Comparison of ENCODE assay signal across 9 mouse cellular contexts in the genomic region with DNA sequence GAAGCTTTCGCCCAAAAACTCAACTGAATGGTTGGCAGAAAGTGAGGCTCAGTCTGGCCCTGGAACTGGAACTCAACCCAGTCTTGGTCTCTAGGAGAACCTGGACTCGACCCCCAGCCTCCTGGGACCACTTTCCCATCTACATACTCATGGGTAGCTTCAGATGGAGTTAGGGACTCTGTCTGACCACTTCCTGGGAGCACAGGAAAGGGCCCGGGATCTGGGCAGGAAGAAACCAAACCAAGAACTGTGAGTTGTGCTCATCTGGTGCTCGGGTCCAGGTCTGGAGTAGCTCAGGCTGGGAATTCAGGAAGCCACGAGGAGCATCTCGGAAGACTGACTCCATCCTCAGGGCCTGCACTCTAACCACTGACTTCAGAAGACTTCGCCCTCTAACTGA. TPM values are rescaled to one million over a fixed set of nuclear protein-coding genes. Genes with fewer than 3 reads are reported as not detected.
A peak's percentile ranks its signal among the peaks of the same experiment; 100 is the strongest.
DNase-seq lines count a peak whose midpoint lies in the region; ATAC-seq and TF ChIP-seq lines count a peak whose summit lies in the region.
"Had no signal": no experiment of that assay in that cellular context is flagged by ENCODE, and none has a peak within 500 bp of the region (broad histone marks: within the 10 kb centered on the region; RNA-seq: fewer than 3 reads in every experiment).

No protein-coding gene starts in this region.

- 85% methylated on average over 7 of the region's 7 CpGs for WGBS in neural tube, embryonic 11.5 days
- 74% methylated on average over 7 of the region's 7 CpGs for WGBS in limb, embryonic 15.5 days

- ATAC-seq in neural tube, embryonic 11.5 days (ENCODE audit: insufficient read depth, low FRiP score, low TSS enrichment): no peak
- no peak for ATAC-seq in limb, embryonic 15.5 days (ENCODE audit: insufficient number of reproducible peaks, low FRiP score, low TSS enrichment, low read depth)

- peak overlapping the region; percentile 93 for H3K4me3 ChIP-seq in gastrocnemius, adult 2 months
- peak overlapping the region; percentile 90; the same call in 1 of the 2 replicates for H3K4me3 ChIP-seq in neural tube, embryonic 11.5 days (ENCODE audit: low read depth, low read length)
- peak overlapping the region; percentile 92 for H3K4me3 ChIP-seq in limb, embryonic 15.5 days

- intact Hi-C loops in gastrocnemius, adult 2 months (cut with DNase I): loop anchor here (5.0 kb wide), 1 partner anchor 214 kb away; the partner anchor contains the start of gene Rab5if
- intact Hi-C loops in gastrocnemius, postnatal 14 days (cut with DNase I; ENCODE audit: low total_unique reads): loop anchor here (5.0 kb wide), 1 partner anchor 39 kb away; no protein-coding TSS in a partner anchor

- no peaks in the 10 kb centered on the region for H3K27me3 ChIP-seq in neural tube, embryonic 11.5 days (ENCODE audit: control insufficient read depth, insufficient read depth, low read length)
- H3K27me3 ChIP-seq in limb, embryonic 15.5 days: no peaks in the 10 kb centered on the region

- H3K9me3 ChIP-seq in neural tube, embryonic 11.5 days (ENCODE audit: control insufficient read depth, low read length): no peaks in the 10 kb centered on the region
- no peaks in the 10 kb centered on the region for H3K9me3 ChIP-seq in limb, embryonic 15.5 days

- DNase-seq in gastrocnemius, adult 2 months: no peak
- DNase-seq in gastrocnemius, postnatal 25 days: no peak
- no peak for DNase-seq in neural tube, embryonic 11.5 days (ENCODE audit: low spot score)
- no peak for DNase-seq in neural tube, embryonic 10.5 days (ENCODE audit: extremely low spot score, low spot score)
- no peak for DNase-seq in gastrocnemius, postnatal 14 days
- no peak for DNase-seq in layer of hippocampus, postnatal 36 days
- DNase-seq in urinary bladder, adult 2 months (ENCODE audit: low spot score): no peak

- TF ChIP-seq CTCF in gastrocnemius, adult 2 months (IDR thresholded peaks at IDR 0.05): no peak

- no peak overlapping the region; the same call in 1 of the 2 replicates for H3K9ac ChIP-seq in neural tube, embryonic 11.5 days (ENCODE audit: low read length)
- no peak overlapping the region for H3K9ac ChIP-seq in limb, embryonic 15.5 days

- H3K4me2 ChIP-seq in neural tube, embryonic 11.5 days (ENCODE audit: low read depth): peak overlapping the region; percentile 99
- H3K4me2 ChIP-seq in limb, embryonic 15.5 days: peak overlapping the region; percentile 81

- H3K4me1 ChIP-seq in neural tube, embryonic 11.5 days (ENCODE audit: control insufficient read depth, insufficient read depth, low read length): peaks cover 34% of the 10 kb centered on the region
- H3K4me1 ChIP-seq in limb, embryonic 15.5 days: peaks cover 66% of the 10 kb centered on the region

- peak overlapping the region; percentile 86 for H3K27ac ChIP-seq in gastrocnemius, adult 2 months
- no peak overlapping the region for H3K27ac ChIP-seq in neural tube, embryonic 11.5 days (ENCODE audit: low read depth, low read length)
- no peak overlapping the region for H3K27ac ChIP-seq in limb, embryonic 15.5 days

- H3K36me3 ChIP-seq in neural tube, embryonic 11.5 days (ENCODE audit: control insufficient read depth, insufficient read depth, low read length): peaks cover 4% of the 10 kb centered on the region
- H3K36me3 ChIP-seq in limb, embryonic 15.5 days: peaks cover 11% of the 10 kb centered on the region; the same call in 1 of the 2 replicates

RNA-seq across cellular contexts. Expression of gene Soga1, which starts 2.5 kb away (rescaled TPM):
- 1 to 10 TPM; 2.8 to 4.5 TPM for total RNA-seq in gastrocnemius, adult 2 months (2021)
- total RNA-seq in gastrocnemius, postnatal 25 days (2021): 1 to 10 TPM; 4.5 to 5.0 TPM
- 6.6 and 7.6 TPM in 2 replicates for polyA plus RNA-seq in neural tube, embryonic 11.5 days (2014; fragmentation: Nextera tagmentation; extraction: Ambion mirVana)
- 2.3 and 2.9 TPM in 2 replicates for polyA plus RNA-seq in limb, embryonic 15.5 days (2015; fragmentation: Nextera tagmentation; extraction: Ambion mirVana)
- total RNA-seq in gastrocnemius, postnatal 14 days (2021): 10 to 100 TPM; 11.1 to 12.2 TPM
- 10 to 100 TPM; 37.4 to 37.6 TPM for total RNA-seq in layer of hippocampus, postnatal 36 days (2021)
- polyA plus RNA-seq in urinary bladder, adult 2 months (2012; rRNA removed): 3.0 and 7.1 TPM in 2 replicates

RNA-seq across cellular contexts. Expression of gene Tldc2, which starts 10.3 kb away (rescaled TPM):
- not detected for total RNA-seq in gastrocnemius, adult 2 months (2021)
- not detected for total RNA-seq in gastrocnemius, postnatal 25 days (2021)
- polyA plus RNA-seq in neural tube, embryonic 11.5 days (2014; fragmentation: Nextera tagmentation; extraction: Ambion mirVana): not detected in 2 replicates
- polyA plus RNA-seq in limb, embryonic 15.5 days (2015; fragmentation: Nextera tagmentation; extraction: Ambion mirVana): not detected in 2 replicates
- not detected for total RNA-seq in gastrocnemius, postnatal 14 days (2021)
- total RNA-seq in layer of hippocampus, postnatal 36 days (2021): not detected
- 0.19 TPM in 1 of 2 replicates, not detected in the other for polyA plus RNA-seq in urinary bladder, adult 2 months (2012; rRNA removed)
- total RNA-seq: common myeloid progenitor, adult 5-6 weeks had no signal

RNA-seq across cellular contexts. Expression of gene Samhd1, which starts 58.5 kb away (rescaled TPM):
- total RNA-seq in gastrocnemius, adult 2 months (2021): 10 to 100 TPM; 15.1 to 15.8 TPM
- total RNA-seq in gastrocnemius, postnatal 25 days (2021): 10 to 100 TPM; 12.0 to 14.5 TPM
- 18.7 and 22.8 TPM in 2 replicates for polyA plus RNA-seq in neural tube, embryonic 11.5 days (2014; fragmentation: Nextera tagmentation; extraction: Ambion mirVana)
- polyA plus RNA-seq in limb, embryonic 15.5 days (2015; fragmentation: Nextera tagmentation; extraction: Ambion mirVana): 21.4 and 24.1 TPM in 2 replicates
- total RNA-seq in gastrocnemius, postnatal 14 days (2021): 10 to 100 TPM; 11.4 to 13.7 TPM
- total RNA-seq in layer of hippocampus, postnatal 36 days (2021): 10 to 100 TPM; 15.8 to 16.0 TPM
- polyA plus RNA-seq in urinary bladder, adult 2 months (2012; rRNA removed): 57.2 and 77.9 TPM in 2 replicates
